Mouse (Mus musculus): ENCODE data around the gene Pitpnm2.
A peak's percentile ranks its signal among the peaks of the same experiment; 100 is the strongest.

Pitpnm2 gene

DNA sequence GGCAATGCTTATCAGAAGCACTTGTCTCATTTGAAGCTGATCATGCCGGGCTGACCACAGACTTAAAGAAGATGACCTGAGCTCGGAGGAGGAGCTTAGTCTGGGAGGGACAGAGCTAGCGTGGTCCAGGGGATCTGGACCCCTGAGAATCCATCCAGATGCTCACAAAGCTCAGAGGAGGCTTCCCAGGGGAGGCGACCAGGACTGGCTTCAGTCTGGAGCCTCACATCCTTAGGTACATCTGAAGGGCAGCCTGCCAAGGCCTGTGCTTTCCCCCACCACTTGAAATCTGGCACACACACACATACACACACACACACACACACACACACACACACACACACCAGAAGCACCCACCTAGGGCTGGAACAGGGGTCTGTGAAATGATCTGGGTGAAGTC, 47.5 kb downstream of the Pitpnm2 start:
- DNase-seq (ENCODE audit: low spot score in 2 of 2), result no peak

DNA sequence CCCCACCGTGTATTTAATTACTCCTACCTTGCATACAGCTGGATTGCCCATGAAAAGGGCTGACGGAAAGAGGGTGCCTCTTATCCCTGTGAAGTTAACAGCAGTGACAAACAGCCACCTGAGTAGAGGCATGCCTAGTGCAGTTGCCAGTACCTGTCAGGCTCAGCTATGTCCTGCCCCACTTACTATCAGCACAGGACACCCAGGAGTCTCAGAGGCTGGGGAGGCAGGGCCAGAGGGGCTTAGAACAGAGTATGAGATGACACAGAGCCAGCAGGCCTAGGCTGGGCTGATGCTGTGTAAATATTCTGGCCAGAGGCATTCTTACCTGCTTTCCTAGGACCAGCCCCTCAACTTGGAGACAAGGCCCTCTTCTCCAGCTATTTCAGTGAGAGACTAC, 48.0 kb downstream of the Pitpnm2 start:
- no peak for DNase-seq (ENCODE audit: low spot score in 2 of 2)

DNA sequence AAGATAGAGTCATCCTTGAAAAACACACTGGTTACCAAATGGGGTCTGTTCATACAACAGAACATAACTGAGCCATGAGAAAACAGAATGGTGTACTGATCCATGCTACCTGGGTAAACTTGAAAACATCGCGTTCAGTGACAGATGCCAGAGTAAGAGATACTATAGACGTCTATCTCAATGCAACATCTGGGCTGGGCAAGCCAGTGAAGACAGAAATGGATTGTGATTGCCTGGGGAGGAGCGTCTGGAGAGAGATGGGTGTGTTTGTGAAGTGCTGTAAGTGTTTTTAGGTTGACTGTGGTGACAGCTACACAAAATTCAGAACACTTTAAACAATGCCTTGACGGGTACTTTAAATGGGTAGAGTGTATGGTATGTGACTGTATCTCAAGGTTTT, 48.7 kb downstream of the Pitpnm2 start:
- DNase-seq (ENCODE audit: low spot score in 2 of 2), result no peak

DNA sequence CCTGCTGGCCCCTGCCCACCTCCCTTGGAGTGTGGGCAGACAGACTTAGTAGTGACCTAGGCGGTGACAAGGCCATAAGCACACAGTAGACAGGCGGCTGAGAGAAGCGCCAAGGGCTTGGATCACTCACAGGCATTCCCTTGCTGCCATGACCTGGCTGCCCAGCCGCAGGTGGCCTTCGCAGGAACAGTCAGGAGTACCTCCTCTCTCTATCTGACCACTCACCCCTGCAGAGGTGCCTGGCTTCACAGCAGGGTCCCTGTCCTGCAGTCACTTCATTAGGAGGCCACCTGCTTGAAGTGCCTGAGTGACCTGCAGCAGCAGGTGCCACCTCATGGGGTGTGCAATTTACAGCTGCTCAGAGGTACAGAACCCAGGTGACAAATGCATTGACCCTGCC, 50.4 kb downstream of the Pitpnm2 start:
- no peak for DNase-seq (ENCODE audit: low spot score in 2 of 2)

GRCm38 (mm10) chr5:124198473-124198872, 51.1 kb downstream of the Pitpnm2 start:
- DNase-seq (ENCODE audit: low spot score in 2 of 2), result no peak

- DNase-seq (ENCODE audit: low spot score in 2 of 2), result no peak
Measured at GRCm38 (mm10) chr5:124196082-124196481, 53.5 kb downstream of the Pitpnm2 start.

DNA sequence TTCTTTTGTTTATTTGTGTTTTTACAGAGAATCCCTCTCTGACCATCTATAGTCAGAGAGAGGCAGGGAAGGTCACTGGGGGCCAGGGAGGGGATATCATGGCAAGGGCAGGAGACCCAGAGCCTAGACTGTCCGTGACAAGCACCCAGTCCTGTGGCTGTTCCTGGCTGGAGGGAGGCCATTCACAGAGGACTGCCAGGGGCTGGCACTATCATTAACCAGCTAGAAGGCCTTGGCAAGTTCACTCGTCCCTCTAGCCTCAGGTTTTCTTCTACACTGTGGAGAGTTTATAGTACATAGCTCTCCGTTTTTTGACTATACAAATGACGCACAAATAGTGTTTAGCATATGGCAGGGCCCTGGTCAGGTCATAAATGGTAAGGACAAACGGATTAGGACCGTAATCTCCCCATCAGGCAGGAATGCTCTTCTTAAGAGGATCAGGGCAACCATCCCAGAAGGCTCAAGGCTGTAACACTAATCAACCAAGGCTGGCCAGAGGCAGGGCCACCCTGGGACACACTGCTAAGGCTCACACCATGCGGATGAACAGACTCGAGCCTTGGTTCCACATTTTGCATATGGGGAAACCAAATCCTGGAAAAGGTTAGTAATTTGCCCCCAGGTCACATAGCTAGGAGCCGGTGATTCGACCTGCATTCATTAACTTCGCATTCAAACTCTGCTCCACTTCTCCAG, 55.0 kb downstream of the Pitpnm2 start:
- no peak for DNase-seq (ENCODE audit: low spot score in 2 of 2)

- no peak for DNase-seq (ENCODE audit: low spot score in 2 of 2)
Measured at GRCm38 (mm10) chr5:124193286-124194112, 56.1 kb downstream of the Pitpnm2 start.

DNA sequence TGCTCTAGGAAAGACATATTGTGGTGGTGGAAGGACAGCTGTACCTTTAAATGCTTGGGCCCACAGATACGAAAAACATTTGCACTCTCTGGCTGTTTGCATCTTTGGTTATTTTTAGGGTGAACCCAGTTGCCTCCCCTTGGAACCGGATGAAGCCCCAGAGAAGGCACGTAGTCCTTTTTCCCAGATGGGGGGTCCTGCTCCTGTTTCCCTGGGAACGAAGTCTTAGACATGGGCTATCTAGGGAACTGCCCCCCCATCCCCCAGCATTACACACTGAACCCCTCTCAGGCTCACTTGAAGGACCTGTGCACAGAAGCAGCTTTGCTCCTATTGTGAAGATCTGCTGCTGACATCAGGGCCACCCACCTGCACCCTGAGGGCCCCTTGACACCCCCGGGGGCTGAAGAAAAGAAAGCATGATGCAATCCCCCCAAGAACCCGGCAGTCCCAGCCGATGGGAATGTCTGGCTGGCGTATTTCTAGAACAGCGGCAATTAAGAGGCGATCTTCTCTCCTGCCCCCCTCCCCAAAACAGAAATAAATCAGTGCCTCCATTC, 56.8 kb downstream of the Pitpnm2 start:
- DNase-seq (ENCODE audit: low spot score in 2 of 2), result no peak

- DNase-seq (ENCODE audit: low spot score in 2 of 2), result no peak
Measured at GRCm38 (mm10) chr5:124192251-124192710, 57.3 kb downstream of the Pitpnm2 start.

DNA sequence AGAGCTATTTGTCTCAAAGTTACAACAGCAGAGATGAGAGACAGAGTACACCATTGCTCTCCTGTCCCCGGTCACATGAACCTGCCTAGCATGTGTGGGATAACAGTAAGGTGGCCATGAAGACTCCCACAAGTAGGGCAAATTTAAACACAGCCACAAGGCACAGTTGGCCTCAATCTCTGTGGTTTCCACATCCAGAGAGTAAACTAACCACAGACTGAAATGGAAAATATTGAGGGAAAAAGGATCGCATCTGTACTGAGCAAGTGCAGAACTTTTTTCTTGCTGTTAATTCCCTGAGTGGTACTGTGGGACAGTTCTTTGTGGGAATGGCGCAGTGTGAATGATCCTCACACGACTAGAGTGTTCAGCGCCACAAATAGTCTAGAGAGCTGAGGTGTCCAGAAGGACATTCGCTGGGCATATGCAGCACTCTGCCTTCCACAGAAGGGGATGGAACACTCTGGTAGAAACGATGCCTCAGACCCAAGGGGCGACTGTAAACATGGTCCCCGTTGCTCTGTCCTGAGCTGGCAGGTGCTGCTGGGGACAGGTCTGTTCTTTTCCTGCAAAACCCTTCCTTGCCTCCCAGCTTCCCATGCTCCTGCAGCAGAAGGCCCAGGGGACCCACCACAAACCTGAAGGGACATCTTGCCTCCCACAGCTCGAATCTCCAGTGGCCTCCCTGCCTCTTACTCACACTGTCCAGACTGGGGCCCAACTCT, 59.3 kb downstream of the Pitpnm2 start:
- no peak for DNase-seq (ENCODE audit: low spot score in 2 of 2)

- DNase-seq (ENCODE audit: low spot score in 2 of 2), result no peak
Measured at GRCm38 (mm10) chr5:124189572-124189981, 60.0 kb downstream of the Pitpnm2 start.

DNA sequence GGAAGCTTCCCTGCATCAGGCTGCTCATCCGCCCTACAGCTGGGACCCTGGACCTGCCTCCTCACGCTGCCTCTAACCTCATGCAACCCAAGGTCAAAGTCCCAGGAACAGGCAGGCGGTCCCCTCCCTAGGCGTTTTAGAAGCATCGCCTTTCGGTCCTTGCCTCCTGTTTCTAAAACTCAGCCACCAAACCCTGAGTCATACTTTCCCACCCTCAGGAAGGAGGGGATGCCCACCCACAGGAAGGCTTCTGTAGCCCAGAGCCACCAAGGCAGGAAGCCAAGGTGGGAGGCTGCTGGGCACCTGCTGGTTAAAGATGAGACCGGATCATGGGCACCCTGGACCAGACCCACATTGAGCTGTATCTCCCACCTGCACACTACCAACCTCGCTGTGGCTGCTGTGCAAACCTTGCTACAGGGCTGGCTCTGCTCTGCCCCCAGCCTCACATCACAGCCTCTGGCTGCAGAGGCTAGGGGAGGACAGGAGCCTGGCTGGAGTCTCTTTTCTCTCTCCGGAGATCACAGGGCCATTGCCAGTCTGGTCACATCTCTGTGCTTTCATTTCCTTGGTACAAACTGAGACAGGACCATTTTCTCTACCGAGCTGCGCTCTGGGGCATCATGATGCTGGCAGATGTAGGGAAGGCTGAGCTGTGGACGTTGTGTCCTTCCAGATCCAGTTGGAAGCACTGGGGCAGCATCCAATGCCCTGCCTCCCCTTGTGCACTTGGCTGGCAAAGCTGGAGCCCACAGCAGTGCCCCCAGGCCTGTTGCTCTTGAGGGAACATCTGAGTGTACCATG, 61.9 kb downstream of the Pitpnm2 start:
- DNase-seq (ENCODE audit: low spot score in 2 of 2), result peak; percentile 75 to 87

DNA sequence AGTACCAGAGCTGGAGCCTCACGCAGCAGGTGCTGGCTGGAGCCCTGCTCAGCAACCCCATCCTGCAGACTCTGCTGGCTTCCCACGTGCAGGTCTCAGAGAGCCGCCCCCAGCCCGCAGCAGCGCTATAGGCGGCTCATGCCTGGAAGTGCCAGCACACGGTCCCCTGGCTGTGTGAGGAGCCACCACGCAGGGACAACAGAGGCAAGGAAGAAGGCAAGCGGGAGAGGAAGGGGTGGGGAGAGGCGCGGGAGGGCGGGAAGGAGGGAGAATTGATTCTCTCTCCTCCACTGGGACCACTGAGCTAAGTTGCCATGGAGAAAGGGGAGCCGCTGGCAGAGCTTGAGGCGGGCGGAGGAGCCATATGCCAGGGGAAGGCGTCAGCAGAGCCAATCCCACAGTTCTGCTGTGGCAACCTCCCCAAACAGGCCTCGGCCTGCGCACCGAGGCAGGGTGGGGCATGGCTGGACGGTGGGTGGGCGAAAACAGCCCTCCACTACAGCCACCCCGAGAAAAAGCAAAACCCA, 62.5 kb downstream of the Pitpnm2 start:
- peak; percentile 89 to 93 for DNase-seq (ENCODE audit: low spot score in 2 of 2)

DNA sequence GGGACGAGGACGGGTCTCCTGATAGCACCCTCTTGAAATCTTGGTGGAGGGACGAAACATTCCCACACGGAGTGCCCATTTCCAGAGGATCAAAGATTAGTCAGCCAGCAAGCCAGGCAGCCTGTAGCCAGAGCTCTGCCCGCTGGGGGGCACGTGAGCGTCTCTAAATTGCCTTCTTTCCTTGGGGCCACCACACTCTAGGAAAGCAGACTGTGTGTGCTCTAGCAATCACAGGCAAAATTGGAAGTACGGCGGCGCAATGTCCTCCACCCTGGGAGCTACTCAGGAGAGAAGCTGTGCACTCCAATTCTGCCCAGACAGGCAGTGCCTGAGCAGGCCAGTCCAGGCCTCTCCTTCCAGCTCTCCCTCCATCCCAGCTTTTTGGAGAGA, 63.1 kb downstream of the Pitpnm2 start:
- peak; percentile 74 to 80 for DNase-seq (ENCODE audit: low spot score in 2 of 2)

GRCm38 (mm10) chr5:124185706-124186464, 63.7 kb downstream of the Pitpnm2 start:
- DNase-seq (ENCODE audit: low spot score in 2 of 2), result no peak

DNA sequence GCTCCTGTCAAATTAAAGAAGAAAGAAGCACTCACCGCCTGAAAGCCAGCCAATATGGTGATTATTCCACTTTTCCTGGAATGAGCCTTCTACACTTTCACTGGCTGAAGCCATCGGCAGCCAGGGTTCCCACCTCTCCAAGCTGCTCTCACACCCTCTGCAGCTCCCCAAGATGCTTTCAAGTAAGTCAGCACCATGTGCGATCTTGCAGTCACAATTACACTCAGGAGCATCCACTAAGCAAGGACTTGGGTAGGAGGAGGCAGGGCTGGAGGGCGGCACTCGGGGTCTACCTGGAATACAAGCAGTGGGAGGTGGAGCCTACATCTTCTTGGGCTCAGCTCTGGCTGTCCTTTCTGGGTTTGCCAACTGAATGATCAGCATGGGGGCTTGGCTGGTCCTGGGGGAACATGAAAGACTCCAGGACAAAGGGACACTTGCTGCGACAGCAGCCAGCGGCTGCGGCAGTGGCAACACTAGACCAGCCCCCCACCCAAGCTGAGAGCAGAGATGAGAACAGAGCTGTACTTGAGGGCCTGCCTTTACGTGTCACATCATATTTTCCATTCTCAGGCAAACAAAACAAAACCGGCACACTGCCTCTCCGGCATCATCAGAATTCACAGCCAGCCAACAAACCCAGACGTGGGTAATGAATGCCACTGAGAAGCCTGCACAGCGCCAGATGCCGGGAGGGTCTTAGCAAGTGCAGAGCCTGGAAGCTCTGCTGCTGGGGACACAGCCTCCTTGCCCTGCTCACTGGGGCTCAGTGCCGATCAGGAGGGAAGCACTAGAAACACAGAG, 64.5 kb downstream of the Pitpnm2 start:
- peak; percentile 60 to 68 for DNase-seq (ENCODE audit: low spot score in 2 of 2)

- DNase-seq (ENCODE audit: low spot score in 2 of 2), result peak in 1 of 2 experiments; percentile 62
Measured at GRCm38 (mm10) chr5:124184191-124184590, 65.4 kb downstream of the Pitpnm2 start.

GRCm38 (mm10) chr5:124182642-124183041, 66.9 kb downstream of the Pitpnm2 start:
- no peak for DNase-seq (ENCODE audit: low spot score in 2 of 2)
